Mouse (Mus musculus) adrenal gland, adult 2 months (tissue): ENCODE data around the gene Elob. TPM values are rescaled to one million over a fixed set of nuclear protein-coding genes. Genes with fewer than 3 reads are reported as not detected.
A peak's percentile ranks its signal among the peaks of the same experiment; 100 is the strongest.

Experiments
- DNase-seq: peaks from one replicate; pipeline ENCODE4 v3.0.0; 2021
- polyA plus RNA-seq: library from polyadenylated mRNA; depleted of rRNA; stranded (reverse); fragments of >200 nt; gene quantifications from 2 replicates; pipeline ENCODE4 v1.2.3, GENCODE M21; 2012
- total RNA-seq, 2 experiments: library from RNA; stranded (reverse); gene quantifications; 2 replicates each; pipeline ENCODE4 v1.2.3; 2021

Gene Elob
- total and polyA plus RNA-seq, 3 experiments = 447 to 513 (median 451) TPM

GRCm38 (mm10) chr17:23825591-23825990, 3.3 kb downstream of the Elob start:
- DNase-seq = no peak

DNA sequence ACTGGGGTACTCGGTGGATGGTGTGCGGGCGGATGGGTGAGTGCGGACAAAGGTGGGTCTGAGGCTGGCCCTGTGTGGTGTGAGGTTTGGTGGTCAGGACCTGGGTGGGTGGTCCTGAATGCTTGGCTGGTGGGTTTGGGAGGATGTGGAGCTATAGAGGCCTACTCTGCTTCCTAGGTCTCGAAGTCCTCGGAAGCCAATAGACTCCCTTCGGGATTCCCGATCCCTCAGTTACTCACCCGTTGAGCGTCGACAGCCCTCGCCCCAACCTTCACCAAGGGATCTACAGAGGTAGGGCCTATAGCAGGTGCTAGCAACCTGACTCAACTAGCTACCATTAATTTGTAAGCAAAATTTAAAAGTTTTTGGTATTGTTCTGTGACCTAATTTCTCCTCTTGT, 5.3 kb downstream of the Elob start:
- no peak for DNase-seq

- no peak for DNase-seq
Observed at GRCm38 (mm10) chr17:23823018-23823417, 5.9 kb downstream of the Elob start.

DNA sequence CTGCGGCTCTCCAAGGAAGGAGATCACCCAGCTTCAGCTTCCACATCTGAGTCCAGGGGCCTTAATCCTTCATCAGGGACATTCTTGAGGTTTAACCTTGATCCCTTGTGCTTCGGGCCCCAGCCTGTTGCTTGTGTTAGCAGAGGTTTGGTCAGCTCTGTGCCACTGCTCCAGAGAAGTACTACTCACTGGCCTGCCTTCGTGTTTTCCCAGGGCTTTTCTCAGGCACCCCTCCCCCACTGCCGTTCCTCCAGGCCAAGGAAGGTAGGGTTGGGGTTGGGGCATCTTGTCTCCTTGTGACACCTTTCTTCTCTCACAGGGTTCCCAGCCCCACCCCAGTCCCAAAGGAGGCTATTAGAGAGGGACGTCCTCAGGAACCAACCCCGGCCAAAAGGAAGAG, 6.8 kb downstream of the Elob start:
- no peak for DNase-seq

- DNase-seq = no peak
Observed at GRCm38 (mm10) chr17:23820731-23821130, 8.2 kb downstream of the Elob start.

DNA sequence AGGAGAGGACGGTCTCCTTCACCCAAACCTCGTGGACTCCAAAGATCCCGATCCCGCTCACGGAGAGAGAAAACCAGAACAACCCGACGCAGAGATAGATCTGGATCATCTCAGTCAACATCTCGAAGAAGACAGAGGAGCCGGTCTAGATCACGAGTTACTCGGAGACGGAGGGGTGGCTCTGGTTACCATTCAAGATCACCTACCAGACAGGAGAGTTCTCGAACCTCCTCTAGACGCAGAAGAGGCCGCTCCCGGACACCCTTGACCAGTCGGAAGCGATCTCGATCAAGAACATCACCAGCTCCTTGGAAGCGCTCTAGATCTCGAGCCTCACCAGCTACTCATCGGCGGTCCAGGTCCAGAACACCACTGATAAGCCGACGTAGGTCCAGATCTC, 9.7 kb downstream of the Elob start:
- no peak for DNase-seq

GRCm38 (mm10) chr17:23818579-23818978, 10.4 kb downstream of the Elob start:
- no peak for DNase-seq

DNA sequence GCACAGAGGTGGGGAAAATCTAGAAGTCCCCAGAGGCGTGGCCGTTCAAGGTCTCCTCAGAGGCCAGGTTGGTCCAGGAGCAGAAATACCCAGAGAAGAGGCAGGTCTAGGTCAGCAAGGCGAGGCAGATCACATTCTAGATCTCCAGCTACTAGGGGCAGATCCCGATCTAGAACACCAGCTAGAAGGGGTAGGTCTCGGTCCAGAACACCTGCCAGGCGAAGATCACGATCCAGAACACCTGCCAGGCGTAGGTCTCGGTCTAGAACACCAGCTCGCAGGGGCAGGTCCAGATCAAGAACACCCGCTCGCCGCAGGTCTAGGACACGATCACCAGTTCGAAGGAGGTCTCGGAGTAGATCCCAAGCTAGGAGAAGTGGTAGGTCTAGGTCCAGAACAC, 13.3 kb downstream of the Elob start:
- no peak for DNase-seq

- no peak for DNase-seq
Observed at GRCm38 (mm10) chr17:23807918-23808317, 21.0 kb downstream of the Elob start.

DNA sequence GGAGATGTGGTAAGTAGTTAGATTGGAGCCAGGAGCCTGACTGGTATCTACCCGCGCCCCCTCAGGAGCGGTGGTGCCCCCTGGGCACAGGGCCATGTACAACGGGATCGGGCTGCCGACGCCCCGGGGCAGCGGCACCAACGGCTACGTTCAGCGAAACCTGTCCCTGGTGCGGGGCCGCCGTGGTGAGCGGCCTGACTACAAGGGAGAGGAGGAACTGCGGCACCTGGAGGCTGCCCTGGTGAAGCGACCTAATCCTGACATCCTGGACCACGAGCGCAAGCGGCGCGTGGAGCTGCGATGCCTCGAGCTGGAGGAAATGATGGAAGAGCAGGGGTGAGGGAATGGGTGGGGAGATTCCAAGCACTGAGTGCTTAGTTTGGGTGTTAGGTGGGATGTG, 22.1 kb downstream of the Elob start:
- DNase-seq = peak; percentile 66

GRCm38 (mm10) chr17:23804426-23805085, 24.4 kb downstream of the Elob start:
- no peak for DNase-seq

- DNase-seq = peak; percentile 88
Observed at GRCm38 (mm10) chr17:23803366-23804041, 25.4 kb downstream of the Elob start.

- DNase-seq = peak; percentile 98
Observed at GRCm38 (mm10) chr17:23802746-23803365, 26.1 kb downstream of the Elob start.

- DNase-seq = peak; percentile 3
Observed at GRCm38 (mm10) chr17:23801627-23802026, 27.3 kb downstream of the Elob start.

DNA sequence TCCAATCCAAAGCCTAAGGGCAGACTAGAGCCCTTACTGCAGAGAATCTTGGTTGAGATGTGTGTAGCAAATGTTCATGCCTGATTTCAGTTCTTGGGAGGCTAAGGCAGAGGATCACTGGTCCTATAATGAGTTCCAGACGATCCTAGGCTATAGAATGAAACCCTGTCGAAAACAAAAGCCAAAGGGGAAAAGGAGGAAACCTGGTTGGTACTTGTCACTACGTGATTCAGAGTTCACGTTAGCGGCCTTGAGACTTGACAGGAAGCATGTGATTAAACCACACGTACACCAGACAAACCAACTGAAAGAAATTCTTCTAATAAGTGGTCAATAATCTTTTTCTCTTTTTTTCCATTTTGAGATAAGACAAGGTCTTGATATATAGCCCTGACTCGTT, 31.6 kb downstream of the Elob start:
- DNase-seq = no peak

- no peak for DNase-seq
Observed at GRCm38 (mm10) chr17:23795323-23795722, 33.6 kb downstream of the Elob start.

DNA sequence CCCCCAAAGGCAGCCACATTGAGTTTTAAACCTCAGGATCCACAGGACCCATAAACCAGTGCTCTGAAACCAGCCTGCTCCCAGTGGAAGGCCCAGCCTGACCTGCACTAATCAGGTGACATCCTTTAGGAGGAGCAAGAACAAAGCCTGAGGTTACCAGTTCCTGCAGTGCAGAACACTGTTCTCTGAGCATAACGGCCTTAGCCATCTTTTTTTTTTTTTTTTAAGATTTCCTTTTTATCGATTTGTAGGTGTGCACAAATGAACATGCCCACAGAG, 37.9 kb downstream of the Elob start:
- DNase-seq = no peak

DNA sequence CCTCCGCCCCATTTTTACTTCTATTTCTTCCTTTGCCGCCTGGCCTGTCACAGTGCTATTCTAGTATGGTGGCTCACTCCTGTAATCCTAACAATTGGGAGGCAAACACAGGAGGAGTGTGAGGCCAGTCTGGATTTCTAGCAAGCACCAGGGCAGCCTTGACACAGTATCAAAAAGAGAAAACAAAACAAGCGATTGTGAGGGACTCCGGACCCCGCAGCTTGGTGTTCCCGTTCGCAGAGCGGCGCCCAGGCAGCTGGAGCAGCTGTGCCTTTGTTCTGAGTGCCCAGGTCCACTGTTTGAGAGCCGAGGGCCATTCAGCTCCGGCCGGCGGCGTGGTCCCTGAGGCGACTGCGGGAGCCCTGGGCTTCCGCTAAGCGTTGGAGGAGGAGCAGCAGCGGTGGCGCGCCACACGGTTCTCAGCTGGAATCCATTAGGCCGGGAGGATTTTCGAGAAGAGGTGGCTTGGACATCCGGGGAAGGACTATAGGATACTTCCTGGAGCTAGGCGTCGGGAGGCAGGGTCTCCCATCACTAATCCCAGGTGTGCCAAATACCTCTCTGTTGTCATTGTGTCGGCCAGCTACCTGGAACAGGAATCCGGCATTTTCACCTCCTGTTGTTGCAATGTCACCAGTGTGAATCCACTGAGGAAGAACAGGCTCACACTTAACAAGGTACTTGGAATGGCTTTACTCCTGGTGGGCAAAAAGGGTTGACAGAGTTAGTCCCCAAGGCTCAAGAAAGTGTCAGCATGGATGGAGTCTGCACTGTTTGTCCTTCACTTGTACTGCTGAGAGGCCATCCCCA, 38.5 kb downstream of the Elob start, which contains the start of gene Srrm2:
Srrm2 (plus strand) TSS at position 264 of the 810 bp plus-strand sequence.
- peak; percentile 83 for DNase-seq

DNA sequence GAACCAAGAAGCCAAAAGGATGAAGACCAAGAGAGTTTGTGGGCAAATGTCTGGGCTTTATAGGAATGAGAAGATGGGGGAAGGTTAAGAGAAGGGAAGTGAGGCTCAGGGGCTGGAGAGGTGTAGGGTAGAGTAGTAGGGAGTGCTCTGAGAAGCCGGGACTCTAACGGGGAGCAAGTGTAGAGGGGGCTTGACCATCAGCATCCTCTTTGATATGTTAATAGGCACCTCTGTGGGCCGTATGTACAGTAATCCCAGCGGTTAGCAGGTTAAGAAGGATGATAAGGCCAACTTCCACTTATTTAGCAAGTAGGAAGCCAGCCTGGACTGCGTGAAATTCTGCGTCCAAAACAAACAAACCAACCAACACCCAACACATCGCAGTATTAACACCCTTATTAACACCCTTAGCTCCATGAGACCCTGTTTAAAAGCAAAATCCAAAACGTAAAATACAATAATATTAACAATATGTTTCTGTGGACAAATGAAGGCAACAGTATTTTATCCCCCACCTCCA, 39.1 kb downstream of the Elob start:
- no peak for DNase-seq

- no peak for DNase-seq
Observed at GRCm38 (mm10) chr17:23788973-23789372, 40.0 kb downstream of the Elob start.

DNA sequence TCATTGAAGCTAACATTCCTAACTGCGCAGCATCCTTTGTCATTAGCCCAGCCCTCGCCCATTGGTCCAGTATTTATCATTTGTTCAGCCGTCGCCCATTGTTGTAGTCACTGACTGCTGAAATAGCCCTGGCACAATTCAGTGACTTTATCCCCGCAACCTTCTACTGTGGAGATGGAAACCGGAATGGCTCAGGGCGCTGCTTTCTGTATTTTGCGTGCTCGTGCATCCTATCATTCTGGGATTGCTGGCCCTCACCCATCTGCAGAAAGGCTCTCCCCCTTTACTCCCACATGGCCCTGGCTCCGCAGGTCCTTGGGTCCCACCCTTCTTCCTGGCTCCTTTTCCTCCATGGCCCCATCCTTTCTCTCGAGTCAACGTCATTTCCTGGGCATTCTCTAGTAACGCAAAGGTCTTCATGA, 42.4 kb downstream of the Elob start:
- DNase-seq = peak; percentile 27
